Mouse (Mus musculus) thymus, postnatal 0 days (tissue): ENCODE data around the gene Fbxw28. TPM values are rescaled to one million over a fixed set of nuclear protein-coding genes. Genes with fewer than 3 reads are reported as not detected.
"Not testable (repeated sequence)": the region's sequence is repeated elsewhere in the genome, so short reads cannot be mapped to it uniquely, and the experiment has no call there.

Experiments
- DNase-seq: peaks from one replicate; pipeline ENCODE4 v3.0.0-alpha.2; 2015; ENCODE audit warnings: low spot score
- polyA plus RNA-seq: library from polyadenylated mRNA; unstranded; fragments of >200 nt; fragmentation: Nextera tagmentation; extraction: Ambion mirVana; gene quantifications from 2 replicates; pipeline ENCODE4 v1.2.1, GENCODE M21; 2015

Gene Fbxw28
- not detected in 2 replicates for polyA plus RNA-seq

- DNase-seq, result not testable (repeated sequence)
These were observed at the start of gene Fbxw28 for GRCm38 (mm10) chr9:109339559-109339958. TSS of gene Fbxw28 (minus strand) at chr9:109339659.

- not testable (repeated sequence) for DNase-seq
These were observed 51.9 kb downstream of the Fbxw28 start, which contains the start of gene Fbxw14 for GRCm38 (mm10) chr9:109287576-109287975. TSS of gene Fbxw14 (minus strand) at chr9:109287676.

Other genes starting within 250 kb of the Fbxw28 start
- 3.3 and 3.8 TPM in 2 replicates for gene Plxnb1, start 244.3 kb downstream of the Fbxw28 start, polyA plus RNA-seq
- not detected in 2 replicates for gene Fbxw21, start 177.6 kb downstream of the Fbxw28 start, polyA plus RNA-seq
- gene Fbxw13, start 143.7 kb downstream of the Fbxw28 start, polyA plus RNA-seq, result not detected in 2 replicates
- not detected in 2 replicates for gene Fbxw20, start 104.9 kb downstream of the Fbxw28 start, polyA plus RNA-seq
- gene Fbxw14, start 52.0 kb downstream of the Fbxw28 start, polyA plus RNA-seq, result not detected in 2 replicates
- not detected in 2 replicates for gene Fbxw22, start 64.6 kb upstream of the Fbxw28 start, polyA plus RNA-seq
- not detected in 2 replicates for gene Fbxw16, start 109.5 kb upstream of the Fbxw28 start, polyA plus RNA-seq
- gene Fbxw19, start 156.2 kb upstream of the Fbxw28 start, polyA plus RNA-seq, result not detected in 2 replicates
- not detected in 2 replicates for gene Fbxw15, start 228.6 kb upstream of the Fbxw28 start, polyA plus RNA-seq